Mouse (Mus musculus): ENCODE results near the gene Mrs2. TPM values are rescaled to one million over a fixed set of nuclear protein-coding genes. Genes with fewer than 3 reads are reported as not detected.

The Mrs2 gene
- polyA plus RNA-seq, 1 experiment from 2014 or later = 26.6 TPM

GRCm38 (mm10) chr13:24965130-24965845 lies 54.9 kb downstream of the Mrs2 start:
- no peaks in the 10 kb centered on the region for H3K36me3 ChIP-seq (replicated peaks; ENCODE audit: control insufficient read depth, insufficient read depth)
- H3K27ac ChIP-seq = no peak overlapping the region
- H3K9me3 ChIP-seq (ENCODE audit: control insufficient read depth, low read length) = no peaks in the 10 kb centered on the region
- H3K9ac ChIP-seq = peak overlapping the region; percentile 20; the same call in 1 of the 2 replicates
- H3K27me3 ChIP-seq (ENCODE audit: control insufficient read depth, insufficient read depth, low read length) = no peaks in the 10 kb centered on the region
- ATAC-seq (ENCODE audit: low FRiP score) (0 out of 2 replicates have a peak, but pooled peaks have one; percentile 21), DNase-seq (ENCODE audit: low spot score) (no peak)
- 26% methylated on average over 15 of the region's 15 CpGs for WGBS
- peak overlapping the region; percentile 17 for H3K4me3 ChIP-seq (replicated peaks; ENCODE audit: low read length)
- no peaks in the 10 kb centered on the region; the same call in 1 of the 2 replicates for H3K4me1 ChIP-seq (replicated peaks; ENCODE audit: control insufficient read depth, insufficient read depth, low read length)
- H3K4me2 ChIP-seq (replicated peaks) = peak overlapping the region; percentile 45

GRCm38 (mm10) chr13:24962119-24962518 lies 58.1 kb downstream of the Mrs2 start:
- no peaks in the 10 kb centered on the region; the same call in 1 of the 2 replicates for H3K4me1 ChIP-seq (replicated peaks; ENCODE audit: control insufficient read depth, insufficient read depth, low read length)
- WGBS = 90% methylated on average over 8 of the region's 8 CpGs
- H3K36me3 ChIP-seq (replicated peaks; ENCODE audit: control insufficient read depth, insufficient read depth) = no peaks in the 10 kb centered on the region
- DNase-seq (ENCODE audit: low spot score) (no peak), ATAC-seq (ENCODE audit: low FRiP score) (no peak)
- no peak overlapping the region for H3K27ac ChIP-seq
- no peak overlapping the region for H3K4me2 ChIP-seq (replicated peaks)
- no peaks in the 10 kb centered on the region for H3K27me3 ChIP-seq (ENCODE audit: control insufficient read depth, insufficient read depth, low read length)
- H3K9me3 ChIP-seq (ENCODE audit: control insufficient read depth, low read length) = no peaks in the 10 kb centered on the region
- no peak overlapping the region for H3K4me3 ChIP-seq (replicated peaks; ENCODE audit: low read length)
- no peak overlapping the region for H3K9ac ChIP-seq

- DNase-seq (ENCODE audit: low spot score) (no peak), ATAC-seq (ENCODE audit: low FRiP score) (no peak)
- no peaks in the 10 kb centered on the region for H3K4me1 ChIP-seq (replicated peaks; ENCODE audit: control insufficient read depth, insufficient read depth, low read length)
- H3K9ac ChIP-seq = no peak overlapping the region
- H3K27me3 ChIP-seq (ENCODE audit: control insufficient read depth, insufficient read depth, low read length) = no peaks in the 10 kb centered on the region
- no peak overlapping the region for H3K27ac ChIP-seq
- H3K9me3 ChIP-seq (ENCODE audit: control insufficient read depth, low read length) = no peaks in the 10 kb centered on the region
- WGBS = 81% methylated on average over 3 of the region's 3 CpGs
- H3K36me3 ChIP-seq (replicated peaks; ENCODE audit: control insufficient read depth, insufficient read depth) = no peaks in the 10 kb centered on the region
- no peak overlapping the region for H3K4me3 ChIP-seq (replicated peaks; ENCODE audit: low read length)
- H3K4me2 ChIP-seq (replicated peaks) = no peak overlapping the region
Observed at GRCm38 (mm10) chr13:24960084-24960483, 60.1 kb downstream of the Mrs2 start.

- no peak overlapping the region for H3K4me2 ChIP-seq (replicated peaks)
- no peak overlapping the region for H3K27ac ChIP-seq
- 96% methylated on average over 11 of the region's 11 CpGs for WGBS
- no peak overlapping the region for H3K4me3 ChIP-seq (replicated peaks; ENCODE audit: low read length)
- no peaks in the 10 kb centered on the region for H3K4me1 ChIP-seq (replicated peaks; ENCODE audit: control insufficient read depth, insufficient read depth, low read length)
- no peak for ATAC-seq (ENCODE audit: low FRiP score)
- no peaks in the 10 kb centered on the region for H3K27me3 ChIP-seq (ENCODE audit: control insufficient read depth, insufficient read depth, low read length)
- no peak for DNase-seq (ENCODE audit: low spot score)
- no peak overlapping the region for H3K9ac ChIP-seq
- no peaks in the 10 kb centered on the region for H3K36me3 ChIP-seq (replicated peaks; ENCODE audit: control insufficient read depth, insufficient read depth)
- H3K9me3 ChIP-seq (ENCODE audit: control insufficient read depth, low read length) = no peaks in the 10 kb centered on the region
Observed at GRCm38 (mm10) chr13:24958671-24959070, 61.5 kb downstream of the Mrs2 start.

- Histone ChIP-seq H3K4me3 (replicated peaks; ENCODE audit: low read length) (no peak overlapping the region), H3K9ac (no peak overlapping the region), H3K27me3 (ENCODE audit: control insufficient read depth, insufficient read depth, low read length) (no peaks in the 10 kb centered on the region), H3K36me3 (replicated peaks; ENCODE audit: control insufficient read depth, insufficient read depth) (no peaks in the 10 kb centered on the region), H3K27ac (no peak overlapping the region), H3K4me2 (replicated peaks) (no peak overlapping the region), H3K9me3 (ENCODE audit: control insufficient read depth, low read length) (no peaks in the 10 kb centered on the region), H3K4me1 (replicated peaks; ENCODE audit: control insufficient read depth, insufficient read depth, low read length) (no peaks in the 10 kb centered on the region)
- DNase-seq (ENCODE audit: low spot score) (no peak), ATAC-seq (ENCODE audit: low FRiP score) (no peak)
- WGBS = 25% methylated on average over 10 of the region's 10 CpGs
Observed at GRCm38 (mm10) chr13:24955500-24955899, 64.7 kb downstream of the Mrs2 start.

GRCm38 (mm10) chr13:24955091-24955490 lies 65.1 kb downstream of the Mrs2 start:
- WGBS = 62% methylated on average over 11 of the region's 11 CpGs
- no peak overlapping the region for H3K9ac ChIP-seq
- H3K9me3 ChIP-seq (ENCODE audit: control insufficient read depth, low read length) = no peaks in the 10 kb centered on the region
- no peaks in the 10 kb centered on the region for H3K36me3 ChIP-seq (replicated peaks; ENCODE audit: control insufficient read depth, insufficient read depth)
- H3K4me1 ChIP-seq (replicated peaks; ENCODE audit: control insufficient read depth, insufficient read depth, low read length) = no peaks in the 10 kb centered on the region
- no peak overlapping the region for H3K4me3 ChIP-seq (replicated peaks; ENCODE audit: low read length)
- no peak overlapping the region for H3K27ac ChIP-seq
- H3K27me3 ChIP-seq (ENCODE audit: control insufficient read depth, insufficient read depth, low read length) = no peaks in the 10 kb centered on the region
- DNase-seq (ENCODE audit: low spot score) = no peak
- no peak overlapping the region for H3K4me2 ChIP-seq (replicated peaks)
- no peak for ATAC-seq (ENCODE audit: low FRiP score)

- WGBS = 92% methylated on average over 7 of the region's 7 CpGs
- no peaks in the 10 kb centered on the region for H3K36me3 ChIP-seq (replicated peaks; ENCODE audit: control insufficient read depth, insufficient read depth)
- no peak for ATAC-seq (ENCODE audit: low FRiP score)
Observed at GRCm38 (mm10) chr13:24952659-24953058, 67.5 kb downstream of the Mrs2 start.

GRCm38 (mm10) chr13:24948870-24949269 lies 71.3 kb downstream of the Mrs2 start:
- Histone ChIP-seq H3K4me1 (replicated peaks; ENCODE audit: control insufficient read depth, insufficient read depth, low read length) (no peaks in the 10 kb centered on the region), H3K4me2 (replicated peaks) (no peak overlapping the region), H3K27me3 (ENCODE audit: control insufficient read depth, insufficient read depth, low read length) (no peaks in the 10 kb centered on the region), H3K27ac (no peak overlapping the region), H3K9me3 (ENCODE audit: control insufficient read depth, low read length) (no peaks in the 10 kb centered on the region), H3K4me3 (replicated peaks; ENCODE audit: low read length) (no peak overlapping the region), H3K36me3 (replicated peaks; ENCODE audit: control insufficient read depth, insufficient read depth) (no peaks in the 10 kb centered on the region), H3K9ac (no peak overlapping the region)
- DNase-seq (ENCODE audit: low spot score) = no peak
- no peak for ATAC-seq (ENCODE audit: low FRiP score)
- 96% methylated on average over 6 of the region's 6 CpGs for WGBS

More at GRCm38 (mm10) chr13:24952659-24953058, 67.5 kb downstream of the Mrs2 start:
- H3K27ac ChIP-seq = no peak overlapping the region
- H3K9ac ChIP-seq = no peak overlapping the region
- H3K9me3 ChIP-seq (ENCODE audit: control insufficient read depth, low read length) = no peaks in the 10 kb centered on the region
- H3K27me3 ChIP-seq (ENCODE audit: control insufficient read depth, insufficient read depth, low read length) = no peaks in the 10 kb centered on the region
- DNase-seq (ENCODE audit: low spot score) = no peak
- H3K4me2 ChIP-seq (replicated peaks) = no peak overlapping the region
- H3K4me3 ChIP-seq (replicated peaks; ENCODE audit: low read length) = no peak overlapping the region
- H3K4me1 ChIP-seq (replicated peaks; ENCODE audit: control insufficient read depth, insufficient read depth, low read length) = no peaks in the 10 kb centered on the region

GRCm38 (mm10) chr13:24947158-24947557 lies 73.0 kb downstream of the Mrs2 start:
- H3K27me3 ChIP-seq (ENCODE audit: control insufficient read depth, insufficient read depth, low read length) = no peaks in the 10 kb centered on the region
- H3K4me3 ChIP-seq (replicated peaks; ENCODE audit: low read length) = no peak overlapping the region
- H3K4me1 ChIP-seq (replicated peaks; ENCODE audit: control insufficient read depth, insufficient read depth, low read length) = no peaks in the 10 kb centered on the region; the same call in 1 of the 2 replicates
- H3K9me3 ChIP-seq (ENCODE audit: control insufficient read depth, low read length) = no peaks in the 10 kb centered on the region
- no peak overlapping the region for H3K4me2 ChIP-seq (replicated peaks)
- no peak overlapping the region for H3K9ac ChIP-seq
- H3K36me3 ChIP-seq (replicated peaks; ENCODE audit: control insufficient read depth, insufficient read depth) = no peaks in the 10 kb centered on the region
- no peak overlapping the region for H3K27ac ChIP-seq
- 94% methylated on average over 5 of the region's 5 CpGs for WGBS
- DNase-seq (ENCODE audit: low spot score) = no peak
- ATAC-seq (ENCODE audit: low FRiP score) = no peak
